Mouse (Mus musculus) ZHBTc4 (cell line): ENCODE measurements around the gene Thap7.
A peak's percentile ranks its signal among the peaks of the same experiment; 100 is the strongest.

ENCODE experiments used
- DNase-seq: peaks from one replicate; pipeline ENCODE4 v3.0.0-alpha.2; 2011; ENCODE audit warnings: low read depth, low spot score

Thap7 gene

DNA sequence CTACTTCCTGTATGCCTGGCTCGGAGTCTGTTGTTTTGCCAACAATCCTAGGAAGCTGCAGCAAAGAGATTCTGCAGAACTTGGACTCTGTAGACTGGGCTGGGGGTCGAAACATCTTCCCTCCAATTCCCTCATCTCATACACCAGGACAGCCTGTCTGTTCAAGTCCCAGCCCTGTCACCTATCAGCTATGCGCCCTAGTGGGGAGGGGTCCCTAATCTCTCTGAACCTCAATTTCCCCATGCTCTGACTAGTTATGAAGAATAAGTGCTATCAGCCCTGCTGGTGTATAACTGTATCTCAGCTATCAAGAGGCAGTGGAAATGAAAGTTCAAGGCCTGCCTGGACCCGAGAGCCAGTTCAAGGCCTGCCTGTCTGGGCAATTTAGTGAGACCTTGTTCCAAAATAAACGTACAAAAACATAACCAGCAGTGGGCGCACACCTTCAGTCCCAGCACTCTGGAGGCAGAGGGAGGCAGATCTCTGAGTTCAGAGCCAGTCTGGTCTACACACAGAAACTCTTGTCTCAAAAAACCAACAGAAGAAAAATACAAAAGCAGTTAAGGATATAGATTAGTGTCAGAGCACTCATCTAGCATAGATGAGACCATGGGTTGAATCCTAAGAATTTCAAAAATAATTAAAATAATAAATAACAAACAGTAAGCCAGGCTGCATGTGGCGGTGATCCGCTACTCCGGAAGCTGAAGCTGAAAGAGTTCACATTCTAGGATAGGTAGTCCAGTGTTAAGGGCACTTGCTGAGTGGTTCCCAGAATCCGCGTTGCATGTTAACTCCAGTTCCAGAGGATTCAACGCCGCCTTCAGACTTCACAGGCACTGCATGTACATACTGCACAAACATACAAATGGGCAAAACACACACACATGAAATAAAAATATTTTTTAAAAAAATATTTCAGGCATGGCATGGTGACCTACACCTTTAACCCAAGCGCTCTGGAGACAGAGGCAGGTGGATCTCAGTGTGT, 42.2 kb downstream of the Thap7 start:
- peak; percentile 59 for DNase-seq

DNA sequence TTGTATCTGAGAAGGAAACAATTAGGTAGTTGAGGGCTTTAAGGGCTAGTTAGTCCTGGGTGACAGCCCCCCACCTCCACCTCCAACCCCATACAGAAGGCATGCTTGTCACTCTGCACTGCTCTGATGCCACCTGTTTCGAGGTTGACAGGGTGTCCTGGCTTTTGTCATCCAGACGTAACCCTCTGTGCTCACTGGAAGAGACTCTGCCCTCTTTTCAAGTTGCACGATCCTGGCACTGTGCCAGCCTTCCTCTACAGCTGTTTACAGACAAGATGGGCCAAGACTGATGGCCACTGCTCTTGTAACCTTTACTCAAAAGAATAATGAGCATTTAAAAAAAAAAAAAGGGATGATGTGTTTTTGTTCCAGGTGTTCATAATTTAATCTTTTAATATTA, 44.4 kb downstream of the Thap7 start:
- DNase-seq: no peak

DNA sequence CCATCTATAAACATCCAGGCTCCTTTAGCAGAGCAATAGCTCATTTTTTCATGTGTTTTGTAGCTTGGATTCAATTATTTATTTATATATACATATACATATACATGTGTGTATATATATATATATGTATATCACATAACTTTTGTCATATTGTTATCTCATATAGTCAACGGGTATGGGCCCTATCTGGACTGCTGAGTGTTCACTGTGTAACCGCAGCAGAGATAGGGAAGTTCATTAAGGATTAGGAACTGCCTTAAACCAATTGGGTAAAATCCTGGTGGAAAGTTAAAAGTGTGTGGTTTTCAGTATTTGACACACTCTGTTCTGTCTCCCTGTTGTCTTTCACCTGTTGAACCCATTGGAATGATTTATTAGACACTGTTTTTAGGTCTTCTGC, 49.5 kb downstream of the Thap7 start:
- no peak for DNase-seq

DNA sequence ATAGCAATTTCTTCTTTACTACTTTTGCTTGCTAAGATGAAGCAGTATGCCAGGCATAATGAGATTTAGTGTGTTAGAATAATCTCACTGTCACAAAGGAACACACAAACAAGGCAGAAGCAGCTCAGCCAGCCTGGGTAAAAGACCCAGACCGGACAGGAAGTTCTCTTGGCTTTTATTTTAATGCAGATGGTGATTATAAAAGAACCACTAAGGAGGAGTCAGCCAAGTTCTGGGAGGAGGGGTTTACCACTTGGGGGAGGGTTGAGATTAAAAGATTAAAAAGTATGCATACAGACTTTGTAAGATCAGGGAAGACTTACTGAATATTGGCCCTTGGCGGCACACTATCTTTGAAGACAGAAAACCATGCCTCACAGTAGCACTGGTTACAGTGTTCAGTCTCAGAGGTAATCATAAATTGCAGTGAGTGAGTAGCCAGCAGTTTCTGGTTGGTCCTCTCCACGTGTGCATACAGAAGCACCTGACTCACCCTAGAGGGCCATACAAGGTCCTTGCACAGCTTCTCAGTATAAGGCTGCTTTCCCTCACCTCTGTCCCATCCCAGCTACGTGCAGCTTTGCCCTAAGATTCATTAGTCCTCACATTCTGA, 52.5 kb downstream of the Thap7 start:
- DNase-seq: peak; percentile 15
